Mouse (Mus musculus): Measurements from ENCODE around the gene Zfp688. TPM values are rescaled to one million over a fixed set of nuclear protein-coding genes. Genes with fewer than 3 reads are reported as not detected.

Gene Zfp688
- 52.8 TPM for polyA plus RNA-seq (2017; shearing (Covaris generic))

DNA sequence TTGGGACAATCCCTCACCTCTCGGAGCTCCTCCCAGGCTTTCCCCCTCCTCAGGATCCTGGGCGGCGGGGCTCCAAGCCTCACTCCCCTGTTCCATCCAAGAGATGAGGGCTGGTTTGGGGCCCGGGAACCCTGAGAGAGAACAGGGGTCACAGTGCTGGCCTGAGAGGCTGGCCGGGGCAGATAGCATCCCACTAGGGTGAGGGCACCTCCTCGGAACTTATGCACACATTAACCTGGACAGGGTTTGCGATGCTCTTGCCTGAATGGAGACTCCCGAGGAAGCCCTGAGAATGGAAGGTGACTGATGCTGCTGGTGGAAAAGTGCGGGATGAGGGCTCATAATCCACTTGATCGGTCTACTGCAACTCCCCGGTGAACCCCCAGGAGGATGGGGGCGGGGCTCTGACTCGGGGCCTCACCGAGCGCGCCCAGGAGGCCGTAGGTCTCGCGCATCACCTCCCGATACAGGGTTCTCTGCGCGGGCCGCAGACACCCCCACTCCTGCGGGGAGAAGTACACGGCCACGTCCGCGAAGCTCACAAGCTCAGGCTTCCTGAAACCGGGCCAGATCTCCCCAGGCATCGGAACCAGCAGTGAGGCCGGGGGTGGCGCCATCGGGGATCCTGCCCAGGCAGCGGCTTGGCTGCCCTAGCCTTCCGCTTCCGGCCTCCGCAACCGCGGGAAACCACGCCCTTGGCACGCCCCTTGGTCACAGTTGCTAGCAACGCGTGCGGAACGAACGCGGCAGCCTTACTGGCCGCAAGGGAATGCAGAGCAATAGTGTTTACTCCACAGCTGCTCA is at the start of gene Zfp688:
Gene Zfp688 (minus strand): TSS at position 681 of the 804 bp plus-strand sequence.

DNA sequence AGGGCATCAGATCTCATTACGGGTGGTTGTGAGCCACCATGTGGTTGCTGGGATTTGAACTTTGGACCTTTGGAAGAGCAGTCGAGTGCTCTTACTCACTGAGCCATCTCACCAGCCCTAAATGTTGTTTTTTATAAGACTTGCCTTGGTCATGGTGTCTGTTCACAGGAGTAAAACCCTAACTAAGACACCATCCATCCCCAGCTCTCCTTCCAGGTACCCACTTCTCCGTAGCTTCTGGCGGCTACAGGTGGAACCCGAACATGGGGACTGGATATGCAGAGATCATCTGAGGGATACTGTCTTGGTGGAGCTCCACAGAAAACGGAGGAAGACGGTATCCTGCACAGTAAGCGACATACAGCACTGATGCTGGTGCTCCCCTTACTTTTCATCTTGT is 37.4 kb upstream of the Zfp688 start, which contains the start of gene Prr14:
Gene Prr14 (plus strand): TSS at position 301 of the 400 bp plus-strand sequence.

DNA sequence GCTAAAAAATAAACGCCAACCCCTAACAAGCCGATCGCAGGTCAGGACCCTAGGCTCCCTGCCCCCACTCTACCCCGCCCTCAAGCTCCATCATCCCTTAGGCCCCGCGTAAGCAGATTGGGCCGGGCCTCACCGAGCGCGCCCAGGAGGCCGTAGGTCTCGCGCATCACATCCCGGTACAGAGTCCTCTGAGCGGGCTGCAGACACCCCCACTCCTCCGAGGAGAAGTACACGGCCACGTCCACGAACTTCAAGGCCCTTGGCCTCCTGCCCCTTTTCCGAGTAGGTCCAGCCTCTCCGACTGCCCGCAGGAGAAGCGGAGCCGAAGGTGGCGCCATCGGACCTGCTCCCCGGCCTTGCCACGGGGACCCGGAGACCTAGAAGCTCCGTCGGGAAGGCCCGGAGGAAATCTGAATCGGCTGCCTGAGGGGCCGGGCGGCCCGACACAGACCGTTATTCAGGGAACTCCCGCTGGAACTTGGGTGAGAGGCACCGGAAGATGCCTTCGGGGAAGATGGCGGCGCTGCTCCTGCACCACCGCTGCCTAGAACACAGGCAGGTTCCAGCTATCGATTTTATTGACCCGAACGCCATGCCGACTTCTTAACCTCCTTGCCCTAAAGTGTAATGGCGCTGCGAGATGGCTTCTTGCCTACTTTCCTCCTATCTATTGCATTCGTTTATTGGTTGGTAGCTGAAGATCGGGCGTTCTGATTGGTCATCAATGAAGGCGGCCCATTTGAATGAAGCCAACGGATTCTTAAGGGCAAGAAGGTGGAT is 26.8 kb upstream of the Zfp688 start, which contains the start of gene Zfp689:
Gene Zfp689 (minus strand): TSS at position 638 of the 780 bp plus-strand sequence.

DNA sequence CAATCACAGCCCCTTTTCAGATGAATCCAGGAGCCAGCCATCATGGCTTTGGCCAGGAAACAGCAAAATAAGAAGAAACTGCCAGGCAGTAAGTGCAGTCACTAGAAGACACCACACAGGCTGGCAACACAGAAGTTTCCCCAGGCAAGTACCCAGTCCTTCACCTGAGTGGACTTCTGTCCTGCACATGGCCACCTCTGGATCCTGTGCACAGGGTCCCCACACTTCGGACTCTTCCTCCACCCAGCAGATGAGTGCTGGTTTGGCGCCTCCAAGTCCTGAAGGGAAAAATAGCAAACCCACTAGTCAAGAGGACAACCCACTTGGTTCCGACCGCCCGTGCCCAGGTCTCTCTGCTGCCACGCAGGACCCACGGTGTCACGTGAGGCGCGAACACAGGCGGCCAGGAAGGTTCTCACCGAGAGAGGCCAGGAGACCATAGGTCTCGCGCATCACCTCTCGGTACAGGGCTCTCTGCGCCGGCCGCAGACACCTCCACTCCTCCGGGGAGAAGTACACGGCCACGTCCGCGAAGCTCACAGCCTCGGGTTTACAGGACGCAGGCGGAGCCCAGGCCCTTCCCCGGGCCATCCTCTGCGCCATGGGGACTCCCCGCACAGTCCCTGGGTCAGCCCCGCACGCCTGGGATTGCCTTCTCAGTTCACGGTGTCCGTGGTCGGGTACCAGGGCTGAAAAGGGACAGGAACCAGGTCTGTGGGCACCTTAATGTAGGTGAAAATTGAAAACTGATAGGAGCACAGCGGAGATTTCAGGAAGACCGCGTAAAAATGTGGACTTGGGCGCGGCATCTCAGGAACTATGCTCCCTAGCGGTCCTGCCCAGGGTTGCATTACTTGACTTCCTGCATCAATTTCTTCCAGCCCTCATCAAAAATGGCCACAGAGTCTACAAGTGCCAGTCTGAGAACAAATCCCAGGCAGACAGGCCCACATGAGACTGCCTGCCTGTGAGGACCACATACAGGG is 15.6 kb downstream of the Zfp688 start, which contains the start of gene Zfp764:
Gene Zfp764 (minus strand): TSS at position 821 of the 986 bp plus-strand sequence.

DNA sequence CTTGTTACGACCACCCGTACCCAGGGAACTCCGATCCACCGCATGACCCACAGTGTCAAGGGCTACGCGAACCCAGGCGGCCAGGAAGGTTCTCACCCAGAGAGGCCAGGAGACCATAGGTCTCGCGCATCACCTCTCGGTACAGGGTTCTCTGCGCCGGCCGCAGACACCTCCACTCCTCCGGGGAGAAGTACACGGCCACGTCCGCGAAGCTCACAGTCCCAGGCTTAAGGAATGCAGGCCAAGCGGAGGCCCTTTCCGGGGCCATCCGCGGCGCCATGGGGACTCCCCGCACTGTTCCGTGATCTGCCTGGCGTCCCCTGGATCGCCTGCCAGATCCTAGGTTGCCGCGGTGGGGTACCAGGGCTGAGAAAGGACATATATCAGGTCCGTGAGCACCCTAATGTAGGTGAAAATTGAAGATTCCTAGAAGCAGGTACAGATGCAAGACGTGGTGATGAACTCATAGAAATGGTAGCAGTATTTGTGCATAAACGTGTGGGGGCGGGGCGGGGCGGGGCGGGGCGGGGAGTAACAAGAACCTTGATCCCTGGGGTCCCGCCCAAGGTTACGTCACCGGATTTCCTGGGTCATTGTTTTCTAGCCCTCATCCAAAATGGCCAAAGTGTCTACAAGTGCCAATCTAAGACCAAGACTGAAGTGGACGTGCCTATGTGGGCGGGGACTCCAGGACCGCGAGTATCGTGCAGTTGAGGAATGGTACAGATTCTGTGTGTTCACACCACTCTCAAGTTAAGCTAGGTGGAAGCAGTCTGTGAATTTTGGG is 28.5 kb downstream of the Zfp688 start, which contains the start of gene E430018J23Rik:
Gene E430018J23Rik (minus strand): TSS at position 473 of the 787 bp plus-strand sequence.

DNA sequence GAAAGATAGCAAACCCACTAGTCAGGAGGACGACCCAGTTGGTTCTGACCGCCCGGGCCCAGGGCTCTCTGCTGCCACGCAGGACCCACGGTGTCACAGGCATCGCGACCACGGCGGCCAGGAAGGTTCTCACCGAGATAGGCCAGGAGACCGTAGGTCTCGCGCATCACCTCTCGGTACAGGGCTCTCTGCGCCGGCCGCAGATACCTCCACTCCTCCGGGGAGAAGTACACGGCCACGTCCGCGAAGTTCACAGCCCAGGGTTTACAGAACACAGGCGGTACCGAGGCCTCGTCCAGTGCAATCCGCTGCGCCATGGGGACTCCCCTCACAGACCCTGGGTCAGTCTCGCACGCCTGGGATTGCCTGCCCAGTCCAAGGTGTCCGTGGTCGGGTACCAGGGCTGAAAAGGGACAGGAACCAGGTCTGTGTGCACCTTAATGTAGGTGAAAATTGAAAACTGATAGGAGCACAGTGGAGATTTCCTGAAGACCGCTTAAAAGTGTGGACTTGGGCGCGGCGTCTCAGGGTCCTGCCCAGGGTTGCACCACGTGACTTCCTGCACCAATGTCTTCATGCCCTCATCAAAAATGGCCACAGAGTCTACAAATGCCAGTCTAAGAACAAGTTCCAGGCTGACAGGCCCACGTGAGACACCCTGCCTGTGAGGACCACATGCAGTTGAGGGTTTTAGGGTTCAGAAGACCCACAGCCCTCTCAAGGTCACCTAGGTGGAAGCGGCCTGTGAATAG is 35.1 kb downstream of the Zfp688 start, which contains the start of gene 9130019O22Rik:
Gene 9130019O22Rik (minus strand): TSS at position 526 of the 752 bp plus-strand sequence.

DNA sequence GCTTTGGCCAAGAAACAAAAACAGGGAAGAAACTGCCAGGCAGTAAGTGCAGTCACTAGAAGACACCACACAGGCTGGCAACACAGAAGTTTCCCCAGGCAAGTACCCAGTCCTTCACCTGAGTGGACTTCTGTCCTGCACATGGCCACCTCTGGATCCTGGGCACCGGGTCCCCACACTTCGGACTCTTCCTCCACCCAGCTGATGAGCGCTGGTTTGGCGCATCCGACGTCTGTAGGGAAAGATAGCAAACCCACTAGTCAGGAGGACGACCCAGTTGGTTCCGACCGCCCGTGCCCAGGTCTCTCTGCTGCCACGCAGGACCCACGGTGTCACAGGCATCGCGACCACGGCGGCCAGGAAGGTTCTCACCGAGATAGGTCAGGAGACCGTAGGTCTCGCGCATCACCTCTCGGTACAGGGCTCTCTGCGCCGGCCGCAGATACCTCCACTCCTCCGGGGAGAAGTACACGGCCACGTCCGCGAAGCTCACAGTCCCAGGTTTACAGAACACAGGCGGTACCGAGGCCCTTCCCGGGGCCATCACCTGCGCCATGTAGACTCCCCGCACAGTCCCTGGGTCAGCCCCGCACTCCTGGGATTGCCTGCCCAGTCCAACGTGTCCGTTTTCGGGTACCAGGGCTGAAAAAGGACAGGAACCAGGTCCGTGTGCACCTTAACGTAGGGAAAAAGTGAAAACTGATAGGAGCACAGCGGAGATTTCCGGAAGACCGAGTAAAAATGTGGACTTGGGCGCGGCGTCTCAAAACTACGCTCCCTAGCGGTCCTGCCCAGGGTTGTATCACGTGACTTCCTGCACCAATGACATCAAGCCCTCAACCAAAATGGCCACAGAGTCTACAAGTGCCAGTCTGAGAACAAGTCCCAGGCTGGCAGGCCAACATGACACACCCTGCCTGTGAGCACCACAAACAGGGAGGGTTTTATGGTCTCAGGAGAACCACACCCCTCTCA is 46.3 kb downstream of the Zfp688 start, which contains the start of gene Zfp747:
Gene Zfp747 (minus strand): TSS at position 780 of the 975 bp plus-strand sequence.

Other genes with a start within 250 kb of the Zfp688 start
- gene Cd2bp2, start 226.0 kb downstream of the Zfp688 start, polyA plus RNA-seq (2017; shearing (Covaris generic)), result 89.7 TPM
- gene Tbc1d10b, start 213.6 kb downstream of the Zfp688 start, polyA plus RNA-seq (2017; shearing (Covaris generic)), result 11.7 TPM
- gene Mylpf, start 213.2 kb downstream of the Zfp688 start, polyA plus RNA-seq (2017; shearing (Covaris generic)), result 18.9 TPM
- gene Zfp553, start 189.0 kb downstream of the Zfp688 start, polyA plus RNA-seq (2017; shearing (Covaris generic)), result 26.7 TPM
- gene Sept1, start 188.9 kb downstream of the Zfp688 start, polyA plus RNA-seq (2017; shearing (Covaris generic)), result 480 TPM
- 1.8 TPM for gene Zfp771, start 177.8 kb downstream of the Zfp688 start, polyA plus RNA-seq (2017; shearing (Covaris generic))
- gene Dctpp1, start 161.4 kb downstream of the Zfp688 start, polyA plus RNA-seq (2017; shearing (Covaris generic)), result 36.1 TPM
- gene Sephs2, start 148.0 kb downstream of the Zfp688 start, polyA plus RNA-seq (2017; shearing (Covaris generic)), result 31.6 TPM
- gene Itgal, start 125.8 kb downstream of the Zfp688 start, polyA plus RNA-seq (2017; shearing (Covaris generic)), result 462 TPM
- gene Zfp768, start 76.5 kb downstream of the Zfp688 start, polyA plus RNA-seq (2017; shearing (Covaris generic)), result 0.49 TPM
- 20.8 TPM for gene Zfp747, start 46.0 kb downstream of the Zfp688 start, polyA plus RNA-seq (2017; shearing (Covaris generic))
- gene 9130019O22Rik, start 34.9 kb downstream of the Zfp688 start, polyA plus RNA-seq (2017; shearing (Covaris generic)), result 9.6 TPM
- gene E430018J23Rik, start 28.4 kb downstream of the Zfp688 start, polyA plus RNA-seq (2017; shearing (Covaris generic)), result 7.4 TPM
- 15.9 TPM for gene Zfp764, start 15.2 kb downstream of the Zfp688 start, polyA plus RNA-seq (2017; shearing (Covaris generic))
- gene Zfp689, start 27.1 kb upstream of the Zfp688 start, polyA plus RNA-seq (2017; shearing (Covaris generic)), result 10.1 TPM
- 156 TPM for gene Prr14, start 37.5 kb upstream of the Zfp688 start, polyA plus RNA-seq (2017; shearing (Covaris generic))
- 9.0 TPM for gene Fbrs, start 57.1 kb upstream of the Zfp688 start, polyA plus RNA-seq (2017; shearing (Covaris generic))
- gene Srcap, start 89.9 kb upstream of the Zfp688 start, polyA plus RNA-seq (2017; shearing (Covaris generic)), result 85.5 TPM
- 9.0 TPM for gene Gm42715, start 97.5 kb upstream of the Zfp688 start, polyA plus RNA-seq (2017; shearing (Covaris generic))
- gene Tmem265, start 139.3 kb upstream of the Zfp688 start, polyA plus RNA-seq (2017; shearing (Covaris generic)), result 12.7 TPM
- 100 TPM for gene Phkg2, start 151.3 kb upstream of the Zfp688 start, polyA plus RNA-seq (2017; shearing (Covaris generic))
- 0.95 TPM for gene Ccdc189, start 166.5 kb upstream of the Zfp688 start, polyA plus RNA-seq (2017; shearing (Covaris generic))
- 171 TPM for gene Rnf40, start 166.7 kb upstream of the Zfp688 start, polyA plus RNA-seq (2017; shearing (Covaris generic))
- gene Zfp629, start 193.7 kb upstream of the Zfp688 start, polyA plus RNA-seq (2017; shearing (Covaris generic)), result 1.1 TPM

All from inflammation-experienced regulatory T-cells, adult 16 weeks (primary cell).